Mouse (Mus musculus): ENCODE results near the gene Atp6ap2. TPM values are rescaled to one million over a fixed set of nuclear protein-coding genes. Genes with fewer than 3 reads are reported as not detected.
"Not testable (repeated sequence)": the region's sequence is repeated elsewhere in the genome, so short reads cannot be mapped to it uniquely, and the experiment has no call there.

Gene Atp6ap2
- 120 and 144 TPM in 2 replicates for total RNA-seq (2015)
- total RNA-seq (2017) = 87.9 and 102 TPM in 2 replicates

- peak; percentile 94 for ATAC-seq (ENCODE audit: poor library complexity, severe bottlenecking)
Observed at GRCm38 (mm10) chrX:12587192-12587957, at the start of gene Atp6ap2. Gene Atp6ap2 (plus strand): TSS chrX:12587801.

- no peak for ATAC-seq (ENCODE audit: poor library complexity, severe bottlenecking)
Observed at GRCm38 (mm10) chrX:12544417-12544816, 43.2 kb upstream of the Atp6ap2 start.

GRCm38 (mm10) chrX:12557086-12557485 lies 30.5 kb upstream of the Atp6ap2 start:
- ATAC-seq (ENCODE audit: poor library complexity, severe bottlenecking) = no peak

- no peak for ATAC-seq (ENCODE audit: poor library complexity, severe bottlenecking)
Observed at GRCm38 (mm10) chrX:12571407-12571806, 16.2 kb upstream of the Atp6ap2 start.

GRCm38 (mm10) chrX:12577936-12578335 lies 9.7 kb upstream of the Atp6ap2 start:
- no peak for ATAC-seq (ENCODE audit: poor library complexity, severe bottlenecking)

- ATAC-seq (ENCODE audit: poor library complexity, severe bottlenecking) = no peak
Observed at GRCm38 (mm10) chrX:12578339-12578868, 9.2 kb upstream of the Atp6ap2 start.

- no peak for ATAC-seq (ENCODE audit: poor library complexity, severe bottlenecking)
Observed at GRCm38 (mm10) chrX:12583261-12583660, 4.3 kb upstream of the Atp6ap2 start.

- ATAC-seq (ENCODE audit: poor library complexity, severe bottlenecking) = peak; percentile 6; the same call in 1 of the 2 replicates
Observed at GRCm38 (mm10) chrX:12587958-12588355, 356 bp downstream of the Atp6ap2 start.

- ATAC-seq (ENCODE audit: poor library complexity, severe bottlenecking) = no peak
Observed at GRCm38 (mm10) chrX:12591401-12591943, 3.9 kb downstream of the Atp6ap2 start.

GRCm38 (mm10) chrX:12592011-12592410 lies 4.4 kb downstream of the Atp6ap2 start:
- ATAC-seq (ENCODE audit: poor library complexity, severe bottlenecking) = no peak

- no peak for ATAC-seq (ENCODE audit: poor library complexity, severe bottlenecking)
Observed at GRCm38 (mm10) chrX:12593824-12594223, 6.2 kb downstream of the Atp6ap2 start.

GRCm38 (mm10) chrX:12610541-12610940 lies 22.9 kb downstream of the Atp6ap2 start:
- ATAC-seq (ENCODE audit: poor library complexity, severe bottlenecking) = not testable (repeated sequence)

- no peak for ATAC-seq (ENCODE audit: poor library complexity, severe bottlenecking)
Observed at GRCm38 (mm10) chrX:12611211-12611610, 23.6 kb downstream of the Atp6ap2 start.

GRCm38 (mm10) chrX:12612360-12612759 lies 24.8 kb downstream of the Atp6ap2 start:
- ATAC-seq (ENCODE audit: poor library complexity, severe bottlenecking) = not testable (repeated sequence)

GRCm38 (mm10) chrX:12625131-12625530 lies 37.5 kb downstream of the Atp6ap2 start:
- ATAC-seq (ENCODE audit: poor library complexity, severe bottlenecking) = no peak

GRCm38 (mm10) chrX:12644976-12645375 lies 57.4 kb downstream of the Atp6ap2 start:
- no peak for ATAC-seq (ENCODE audit: poor library complexity, severe bottlenecking)

GRCm38 (mm10) chrX:12645531-12646304 lies 58.1 kb downstream of the Atp6ap2 start:
- ATAC-seq (ENCODE audit: poor library complexity, severe bottlenecking) = no peak

GRCm38 (mm10) chrX:12651906-12652305 lies 64.3 kb downstream of the Atp6ap2 start:
- ATAC-seq (ENCODE audit: poor library complexity, severe bottlenecking) = no peak

- ATAC-seq (ENCODE audit: poor library complexity, severe bottlenecking) = no peak
Observed at GRCm38 (mm10) chrX:12653879-12654278, 66.3 kb downstream of the Atp6ap2 start.

Measured in megakaryocyte, adult 5-6 weeks (primary cell).